Mouse (Mus musculus) kidney, adult 2 months (tissue): ENCODE results near the gene Fcgbp. TPM values are rescaled to one million over a fixed set of nuclear protein-coding genes. Genes with fewer than 3 reads are reported as not detected.
A peak's percentile ranks its signal among the peaks of the same experiment; 100 is the strongest.
"Not testable (repeated sequence)": the region's sequence is repeated elsewhere in the genome, so short reads cannot be mapped to it uniquely, and the experiment has no call there.

Source experiments
- DNase-seq: peaks from one replicate; pipeline ENCODE4 v3.0.0; 2021
- H3K27ac ChIP-seq: fragments of 200-500 bp; 2 replicates; pipeline ENCODE4 v1.5.1; 2012; ENCODE audit warnings: low read depth, low read length, control low read depth, inconsistent platforms; ENCODE audit not compliant: insufficient read depth
- H3K27me3 ChIP-seq: fragments of 200-500 bp; replicated peaks from 2 replicates; pipeline ENCODE4 v1.6.1; 2012; ENCODE audit warnings: mild to moderate bottlenecking, moderate library complexity, low read length, inconsistent platforms; ENCODE audit not compliant: control insufficient read depth, insufficient read depth
- H3K36me3 ChIP-seq: fragments of 200-500 bp; 2 replicates; pipeline ENCODE4 v1.6.1; 2012; ENCODE audit warnings: mild to moderate bottlenecking, moderate library complexity, low read length, inconsistent platforms; ENCODE audit not compliant: control insufficient read depth, insufficient read depth
- H3K4me1 ChIP-seq: fragments of 200-500 bp; 2 replicates; pipeline ENCODE4 v1.6.1; 2011; ENCODE audit warnings: low read length; ENCODE audit not compliant: control insufficient read depth, insufficient read depth
- H3K4me3 ChIP-seq: fragments of 200-500 bp; 2 replicates; pipeline ENCODE4 v1.5.1; 2011; ENCODE audit warnings: mild to moderate bottlenecking, low read depth, low read length, control low read depth; ENCODE audit not compliant: insufficient read depth
- CTCF ChIP-seq: fragments of 200-500 bp; conservative IDR thresholded peaks from 2 replicates; pipeline ENCODE4 v1.5.1; 2011; ENCODE audit warnings: low read depth, mild to moderate bottlenecking, control low read depth, low read length, moderate library complexity, mixed read lengths; ENCODE audit not compliant: insufficient read depth, insufficient read length
- POLR2A ChIP-seq: fragments of 200-500 bp; IDR thresholded peaks from one replicate; pipeline ENCODE4 v1.6.1; 2011; ENCODE audit warnings: low read depth, low read length, control low read depth
- WGBS: fragments of 180-500 bp; shearing (Covaris S2); methylation state at CpG from one replicate; pipeline ENCODE4 v1.1.7; 2018; 5-methylcytosine and 5-hydroxymethylcytosine counted together
- polyA plus RNA-seq: library from polyadenylated mRNA; depleted of rRNA; stranded (reverse); fragments of >200 nt; gene quantifications from 2 replicates; pipeline ENCODE4 v1.2.3, GENCODE M21; 2012

The Fcgbp gene
- polyA plus RNA-seq, 1 experiment, result 7.7 TPM

DNA sequence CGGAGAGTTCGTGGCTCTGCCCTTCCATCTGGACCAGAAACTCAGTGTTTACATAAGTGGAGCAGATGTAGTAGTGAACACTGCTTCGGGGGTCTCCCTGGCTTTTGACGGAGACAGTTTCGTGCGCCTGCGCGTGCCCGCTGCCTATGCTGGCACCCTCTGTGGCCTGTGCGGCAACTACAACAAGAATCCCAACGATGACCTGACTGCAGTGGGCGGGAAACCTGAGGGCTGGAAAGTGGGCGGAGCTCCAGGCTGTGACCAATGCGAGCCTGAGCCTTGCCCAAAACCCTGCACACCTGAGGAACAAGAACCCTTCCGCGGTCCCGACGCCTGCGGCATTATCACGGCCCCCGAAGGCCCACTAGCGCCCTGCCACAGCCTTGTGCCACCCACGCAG is 33.6 kb downstream of the Fcgbp start:
- H3K4me3 ChIP-seq, result peak overlapping the region; percentile 45; the same call in 1 of the 2 replicates
- H3K36me3 ChIP-seq, result no peaks in the 10 kb centered on the region
- H3K4me1 ChIP-seq, result no peaks in the 10 kb centered on the region
- H3K27ac ChIP-seq, result no peak overlapping the region
- 5% methylated on average over 23 of the region's 23 CpGs for WGBS
- peak; percentile 68 for DNase-seq
- TF ChIP-seq POLR2A (no peak), CTCF (0 out of 2 replicates have a peak, but pooled peaks have one; percentile 28)
- H3K27me3 ChIP-seq, result no peaks in the 10 kb centered on the region

DNA sequence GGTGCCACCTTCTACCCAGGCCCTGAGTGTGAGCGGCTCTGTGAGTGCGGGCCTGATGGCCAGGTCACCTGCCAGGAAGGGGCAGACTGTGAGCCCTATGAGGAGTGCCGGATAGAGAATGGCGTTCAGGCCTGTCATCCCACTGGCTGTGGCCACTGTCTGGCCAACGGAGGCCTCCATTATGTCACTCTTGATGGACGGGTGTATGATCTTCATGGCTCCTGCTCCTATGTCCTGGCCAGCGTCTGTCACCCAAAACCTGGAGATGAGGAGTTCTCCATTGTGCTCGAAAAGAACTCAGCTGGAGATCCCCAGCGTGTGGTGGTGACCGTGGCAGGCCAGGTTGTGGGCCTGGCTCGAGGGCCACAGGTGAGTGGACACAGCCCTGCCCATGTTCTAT is 35.2 kb downstream of the Fcgbp start:
- Histone ChIP-seq H3K27ac (no peak overlapping the region), H3K36me3 (no peaks in the 10 kb centered on the region), H3K27me3 (no peaks in the 10 kb centered on the region), H3K4me3 (no peak overlapping the region), H3K4me1 (no peaks in the 10 kb centered on the region)
- TF ChIP-seq POLR2A (no peak), CTCF (no peak)
- no peak for DNase-seq
- 90% methylated on average over 11 of the region's 11 CpGs for WGBS

GRCm38 (mm10) chr7:28114648-28115047 is 43.6 kb downstream of the Fcgbp start:
- Histone ChIP-seq H3K4me3 (no peak overlapping the region), H3K27ac (no peak overlapping the region), H3K4me1 (no peaks in the 10 kb centered on the region), H3K36me3 (no peaks in the 10 kb centered on the region), H3K27me3 (no peaks in the 10 kb centered on the region)
- 68% methylated on average over 2 of the region's 2 CpGs for WGBS
- TF ChIP-seq CTCF (no peak), POLR2A (no peak)
- no peak for DNase-seq

DNA sequence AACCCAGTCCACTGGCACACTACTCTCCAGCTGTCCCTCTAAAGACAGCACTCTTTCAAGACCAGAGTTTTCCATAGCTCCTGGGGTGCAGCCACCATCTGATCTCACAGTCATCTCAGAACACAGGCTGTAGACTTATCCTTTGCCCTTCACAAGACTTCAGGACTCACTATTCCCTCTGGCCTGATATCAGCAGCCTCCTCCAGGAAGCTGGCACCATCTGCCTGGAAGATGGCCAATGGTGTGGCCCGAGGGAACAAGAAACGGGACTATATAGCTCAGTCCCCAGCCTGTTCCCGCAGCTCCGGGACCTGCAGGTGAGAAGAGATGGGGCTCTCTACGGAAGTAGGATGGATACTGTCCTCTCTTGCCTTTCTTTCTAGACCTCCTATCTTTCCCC is 58.1 kb downstream of the Fcgbp start, which contains the start of gene 9530053A07Rik:
Gene 9530053A07Rik (plus strand): TSS at position 301 of the 400 bp plus-strand sequence.
- H3K27ac ChIP-seq, result no peak within 1 kb of the TSS
- H3K4me3 ChIP-seq, result no peak within 1 kb of the TSS
- no peaks in the 10 kb centered on the region for H3K4me1 ChIP-seq
- WGBS, result 86% methylated on average over 5 of the region's 5 CpGs
- no peaks in the 10 kb centered on the region for H3K36me3 ChIP-seq
- no peaks in the 10 kb centered on the region for H3K27me3 ChIP-seq
- DNase-seq, result no peak
- no peak for TF ChIP-seq POLR2A
- TF ChIP-seq CTCF, result no peak

DNA sequence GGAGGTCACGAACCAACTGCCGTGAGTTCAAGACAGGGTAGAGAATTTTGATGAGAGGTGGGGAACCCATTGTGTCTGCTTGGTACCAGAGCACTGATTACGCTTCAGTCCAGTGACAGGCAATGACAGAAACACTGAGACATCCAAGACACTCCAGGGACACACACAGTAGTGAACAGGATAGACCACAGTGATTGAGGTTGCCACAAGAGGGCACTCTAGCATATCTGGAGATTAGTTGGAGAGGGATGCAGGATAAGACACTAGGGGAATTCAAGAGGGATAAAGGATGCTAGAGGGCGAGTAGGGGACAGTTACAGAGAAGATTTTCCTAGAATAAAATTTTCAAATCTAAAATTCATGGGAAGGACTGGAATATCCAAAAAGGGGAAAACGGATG is 66.6 kb downstream of the Fcgbp start:
- 52% methylated on average over 5 of the region's 5 CpGs for WGBS

GRCm38 (mm10) chr7:28148263-28148662 is 77.2 kb downstream of the Fcgbp start:
- 9% methylated on average over 3 of the region's 3 CpGs for WGBS
- peak; percentile 88 for TF ChIP-seq CTCF
- no peak for TF ChIP-seq POLR2A
- Histone ChIP-seq H3K4me3 (no peak overlapping the region), H3K27ac (no peak overlapping the region), H3K4me1 (no peaks in the 10 kb centered on the region), H3K36me3 (no peaks in the 10 kb centered on the region), H3K27me3 (no peaks in the 10 kb centered on the region)
- peak; percentile 58 for DNase-seq

More for the DNA sequence above, 66.6 kb downstream of the Fcgbp start:
- TF ChIP-seq POLR2A (no peak), CTCF (peak; percentile 44)
- Histone ChIP-seq H3K4me3 (no peak overlapping the region), H3K4me1 (no peaks in the 10 kb centered on the region), H3K36me3 (no peaks in the 10 kb centered on the region), H3K27me3 (no peaks in the 10 kb centered on the region), H3K27ac (no peak overlapping the region)
- peak; percentile 42 for DNase-seq

DNA sequence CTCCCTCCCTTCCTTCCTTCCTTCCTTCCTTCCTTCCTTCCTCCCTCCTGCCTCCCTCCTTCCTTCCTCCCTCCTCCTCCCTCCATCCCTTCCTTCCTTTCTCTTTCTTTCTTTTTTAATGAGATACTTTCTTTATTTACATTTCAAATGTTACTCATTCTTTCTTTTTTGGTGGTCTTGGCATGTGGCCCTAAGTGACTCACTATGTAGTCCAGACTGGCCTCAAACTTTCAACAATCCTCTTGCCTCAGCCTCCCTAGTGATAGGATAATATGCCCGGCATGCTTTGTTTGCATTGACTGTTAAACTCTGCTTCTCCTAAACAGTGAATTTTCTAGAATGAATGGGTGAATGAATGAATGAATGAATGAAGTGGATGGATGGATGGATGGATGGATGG is 78.8 kb downstream of the Fcgbp start:
- no peaks in the 10 kb centered on the region for H3K4me1 ChIP-seq
- H3K27me3 ChIP-seq, result no peaks in the 10 kb centered on the region
- TF ChIP-seq CTCF, result no peak
- TF ChIP-seq POLR2A, result no peak
- H3K27ac ChIP-seq, result no peak overlapping the region
- H3K36me3 ChIP-seq, result no peaks in the 10 kb centered on the region
- H3K4me3 ChIP-seq, result no peak overlapping the region
- WGBS, result 89% methylated on average over 1 of the region's 1 CpGs
- no peak for DNase-seq

GRCm38 (mm10) chr7:28151584-28152221 is 80.7 kb downstream of the Fcgbp start:
- Histone ChIP-seq H3K36me3 (no peaks in the 10 kb centered on the region), H3K4me3 (no peak overlapping the region), H3K27ac (no peak overlapping the region), H3K4me1 (no peaks in the 10 kb centered on the region), H3K27me3 (no peaks in the 10 kb centered on the region)
- TF ChIP-seq CTCF, result peak; percentile 56
- no peak for TF ChIP-seq POLR2A
- 15% methylated on average over 13 of the region's 13 CpGs for WGBS
- DNase-seq, result peak; percentile 29

DNA sequence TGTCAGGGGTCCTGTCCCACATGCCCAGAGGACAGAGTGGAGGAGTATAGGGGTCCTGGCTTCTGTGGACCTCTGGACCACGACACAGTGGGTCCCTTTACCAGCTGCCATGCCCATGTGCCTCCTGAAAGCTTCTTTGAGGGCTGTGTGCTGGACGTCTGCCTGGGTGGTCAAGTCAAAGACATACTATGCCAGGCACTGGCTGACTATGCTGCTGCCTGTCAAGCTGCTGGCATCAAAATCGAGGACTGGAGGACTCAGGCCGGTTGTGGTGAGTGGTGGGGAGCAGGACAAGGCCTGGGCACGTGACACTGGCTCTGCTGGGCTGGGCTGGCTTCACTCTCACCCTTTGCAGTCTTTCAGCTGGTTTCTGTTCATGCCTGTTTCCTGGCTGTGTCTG is 82.6 kb downstream of the Fcgbp start:
- not testable (repeated sequence) for H3K4me3 ChIP-seq, H3K36me3 ChIP-seq, H3K4me1 ChIP-seq, DNase-seq, H3K27ac ChIP-seq, H3K27me3 ChIP-seq
- WGBS, result 38% methylated on average over 5 of the region's 5 CpGs
